Mouse (Mus musculus) neural tube, embryonic 11.5 days (tissue): Measurements from ENCODE around the gene Flot1. TPM values are rescaled to one million over a fixed set of nuclear protein-coding genes. Genes with fewer than 3 reads are reported as not detected.
A peak's percentile ranks its signal among the peaks of the same experiment; 100 is the strongest.

Experiments
- ATAC-seq: fragments of 200-750 bp; cut with Nextera tagmentation; 2 replicates; pipeline ENCODE4 v1.8.0; 2017; ENCODE audit warnings: moderate number of reproducible peaks, mild to moderate bottlenecking, moderate TSS enrichment, moderate library complexity; ENCODE audit not compliant: insufficient read depth, low FRiP score, low TSS enrichment
- DNase-seq: peaks from one replicate; pipeline ENCODE4 v3.0.0-alpha.2; 2015; ENCODE audit warnings: low spot score
- H3K27ac ChIP-seq: fragments of 300-500 bp; sonication (generic); 2 replicates; pipeline ENCODE4 v1.5.1; 2014; ENCODE audit warnings: low read depth, mild to moderate bottlenecking, low read length
- H3K27me3 ChIP-seq: fragments of 300-500 bp; sonication (generic); 2 replicates; pipeline ENCODE4 v1.6.1; 2014; ENCODE audit warnings: mild to moderate bottlenecking, low read length, mixed read lengths; ENCODE audit not compliant: control insufficient read depth, insufficient read depth
- H3K36me3 ChIP-seq: fragments of 300-500 bp; sonication (generic); 2 replicates; pipeline ENCODE4 v1.6.1; 2014; ENCODE audit warnings: mild to moderate bottlenecking, low read length, moderate library complexity, mixed read lengths; ENCODE audit not compliant: control insufficient read depth, insufficient read depth
- H3K4me1 ChIP-seq: fragments of 300-500 bp; sonication (generic); 2 replicates; pipeline ENCODE4 v1.6.1; 2014; ENCODE audit warnings: low read length, mixed read lengths; ENCODE audit not compliant: control insufficient read depth, insufficient read depth
- H3K4me2 ChIP-seq: fragments of 300-500 bp; sonication (generic); 2 replicates; pipeline ENCODE4 v1.6.1; 2014; ENCODE audit warnings: low read depth, mild to moderate bottlenecking, moderate library complexity
- H3K4me3 ChIP-seq: fragments of 300-500 bp; sonication (generic); 2 replicates; pipeline ENCODE4 v1.5.1; 2014; ENCODE audit warnings: low read depth, low read length
- H3K9ac ChIP-seq: fragments of 300-500 bp; sonication (generic); 2 replicates; pipeline ENCODE4 v1.6.1; 2014; ENCODE audit warnings: mild to moderate bottlenecking, low read length
- H3K9me3 ChIP-seq: fragments of 300-500 bp; sonication (generic); 2 replicates; pipeline ENCODE4 v1.6.1; 2016; ENCODE audit warnings: low read length; ENCODE audit not compliant: control insufficient read depth
- WGBS: fragments of 180-500 bp; shearing (Covaris S2); extraction: QIAGEN DNeasy Blood & Tissue Kit; methylation state at CpG from one replicate; pipeline ENCODE4 v1.1.7; 2014; 5-methylcytosine and 5-hydroxymethylcytosine counted together
- polyA plus RNA-seq: library from polyadenylated mRNA; unstranded; fragments of >200 nt; fragmentation: Nextera tagmentation; extraction: Ambion mirVana; gene quantifications from 2 replicates; pipeline ENCODE4 v1.2.1, GENCODE M21; 2014

The Flot1 gene
- 48.5 and 52.3 TPM in 2 replicates for polyA plus RNA-seq

GRCm38 (mm10) chr17:35822964-35823937, at the start of gene Flot1:
Gene Flot1, plus strand, starts transcription at chr17:35823230.
- Histone ChIP-seq H3K36me3 (peaks cover 3% of the 10 kb centered on the region; the same call in 1 of the 2 replicates), H3K9me3 (no peaks in the 10 kb centered on the region), H3K27ac (peak within 1 kb of the TSS; percentile 67), H3K4me1 (peaks cover 4% of the 10 kb centered on the region; the same call in 1 of the 2 replicates), H3K9ac (peak within 1 kb of the TSS; percentile 71), H3K4me3 (peak within 1 kb of the TSS; percentile 63), H3K27me3 (peaks cover 6% of the 10 kb centered on the region; the same call in 1 of the 2 replicates), H3K4me2 (peak within 1 kb of the TSS; percentile 73)
- under 1% methylated on average over 47 of the region's 47 CpGs for WGBS
- ATAC-seq (peak; percentile 84), DNase-seq (peak; percentile 88)

GRCm38 (mm10) chr17:35776811-35777609, 46.0 kb upstream of the Flot1 start:
- H3K4me1 ChIP-seq, result no peaks in the 10 kb centered on the region
- no peak for ATAC-seq
- 70% methylated on average over 13 of the region's 13 CpGs for WGBS
- no peak overlapping the region for H3K9ac ChIP-seq
- H3K27ac ChIP-seq, result no peak overlapping the region
- no peak for DNase-seq
- H3K9me3 ChIP-seq, result no peaks in the 10 kb centered on the region
- H3K4me3 ChIP-seq, result no peak overlapping the region
- H3K4me2 ChIP-seq, result no peak overlapping the region
- no peaks in the 10 kb centered on the region for H3K27me3 ChIP-seq
- no peaks in the 10 kb centered on the region for H3K36me3 ChIP-seq

- Histone ChIP-seq H3K4me2 (no peak overlapping the region), H3K9ac (no peak overlapping the region), H3K4me3 (no peak overlapping the region), H3K27me3 (no peaks in the 10 kb centered on the region), H3K9me3 (no peaks in the 10 kb centered on the region), H3K4me1 (no peaks in the 10 kb centered on the region), H3K36me3 (no peaks in the 10 kb centered on the region), H3K27ac (no peak overlapping the region)
- DNase-seq (no peak), ATAC-seq (no peak)
- 79% methylated on average over 6 of the region's 6 CpGs for WGBS
Observed at GRCm38 (mm10) chr17:35778965-35779364, 44.1 kb upstream of the Flot1 start.

GRCm38 (mm10) chr17:35779466-35780205, 43.4 kb upstream of the Flot1 start:
- Histone ChIP-seq H3K27ac (no peak overlapping the region), H3K4me3 (no peak overlapping the region), H3K27me3 (no peaks in the 10 kb centered on the region), H3K4me1 (no peaks in the 10 kb centered on the region), H3K9ac (no peak overlapping the region), H3K9me3 (no peaks in the 10 kb centered on the region), H3K36me3 (no peaks in the 10 kb centered on the region), H3K4me2 (no peak overlapping the region)
- no peak for ATAC-seq
- 71% methylated on average over 10 of the region's 10 CpGs for WGBS
- DNase-seq, result no peak

- Histone ChIP-seq H3K9ac (no peak overlapping the region), H3K9me3 (no peaks in the 10 kb centered on the region), H3K4me3 (no peak overlapping the region), H3K36me3 (no peaks in the 10 kb centered on the region), H3K27ac (no peak overlapping the region), H3K4me2 (no peak overlapping the region), H3K4me1 (no peaks in the 10 kb centered on the region), H3K27me3 (no peaks in the 10 kb centered on the region)
- 95% methylated on average over 7 of the region's 7 CpGs for WGBS
- ATAC-seq, result no peak
- DNase-seq, result no peak
Observed at GRCm38 (mm10) chr17:35780362-35780761, 42.7 kb upstream of the Flot1 start.

GRCm38 (mm10) chr17:35782398-35782797, 40.6 kb upstream of the Flot1 start:
- no peaks in the 10 kb centered on the region for H3K27me3 ChIP-seq
- H3K4me3 ChIP-seq, result no peak overlapping the region
- H3K4me1 ChIP-seq, result no peaks in the 10 kb centered on the region
- DNase-seq (no peak), ATAC-seq (no peak)
- H3K9me3 ChIP-seq, result no peaks in the 10 kb centered on the region
- H3K9ac ChIP-seq, result no peak overlapping the region
- WGBS, result 71% methylated on average over 2 of the region's 2 CpGs
- H3K27ac ChIP-seq, result no peak overlapping the region
- H3K4me2 ChIP-seq, result no peak overlapping the region
- no peaks in the 10 kb centered on the region for H3K36me3 ChIP-seq

- Histone ChIP-seq H3K9ac (no peak overlapping the region), H3K4me1 (no peaks in the 10 kb centered on the region), H3K4me3 (no peak overlapping the region), H3K27ac (no peak overlapping the region), H3K36me3 (no peaks in the 10 kb centered on the region), H3K4me2 (no peak overlapping the region), H3K27me3 (no peaks in the 10 kb centered on the region), H3K9me3 (no peaks in the 10 kb centered on the region)
- DNase-seq (no peak), ATAC-seq (no peak)
- 81% methylated on average over 5 of the region's 5 CpGs for WGBS
Observed at GRCm38 (mm10) chr17:35782924-35783323, 40.1 kb upstream of the Flot1 start.

- H3K27ac ChIP-seq, result no peak overlapping the region
- no peaks in the 10 kb centered on the region for H3K9me3 ChIP-seq
- WGBS, result 82% methylated on average over 6 of the region's 6 CpGs
- DNase-seq (no peak), ATAC-seq (no peak)
- no peaks in the 10 kb centered on the region for H3K36me3 ChIP-seq
- H3K4me3 ChIP-seq, result no peak overlapping the region
- no peaks in the 10 kb centered on the region for H3K4me1 ChIP-seq
- no peaks in the 10 kb centered on the region for H3K27me3 ChIP-seq
- H3K4me2 ChIP-seq, result no peak overlapping the region
- no peak overlapping the region for H3K9ac ChIP-seq
Observed at GRCm38 (mm10) chr17:35783944-35784343, 39.1 kb upstream of the Flot1 start.
